Mouse (Mus musculus): ENCODE results near the gene Smad9.
A peak's percentile ranks its signal among the peaks of the same experiment; 100 is the strongest.

Smad9 gene

DNA sequence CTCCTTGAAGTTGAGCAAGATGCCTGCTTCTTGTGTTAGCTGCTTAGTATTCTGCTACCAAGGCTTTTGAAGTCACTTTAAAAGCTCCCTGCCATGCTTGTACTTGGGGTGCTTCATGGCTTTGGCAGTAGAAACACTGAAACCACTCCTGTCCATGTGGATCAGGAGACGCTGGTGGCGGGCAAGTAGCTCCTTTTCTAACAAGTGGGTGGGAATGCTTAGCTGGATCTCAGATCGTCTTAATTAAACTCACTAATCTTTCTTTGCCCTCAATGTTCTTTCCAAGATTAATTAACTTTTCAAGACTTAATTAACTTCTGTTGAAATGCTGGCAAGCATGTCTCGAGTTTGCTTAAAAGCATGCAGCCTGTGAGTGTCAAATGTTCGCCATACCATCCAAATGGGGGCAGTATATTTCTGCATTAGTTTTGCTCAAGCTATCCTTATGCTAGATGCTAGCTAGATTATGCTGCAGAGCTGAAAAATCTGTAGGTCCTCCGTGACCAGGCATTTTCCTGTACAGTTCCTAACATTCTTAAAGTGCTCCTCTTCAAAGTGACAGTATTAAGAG, 58.1 kb downstream of the Smad9 start:
- peak; percentile 14 for DNase-seq

DNA sequence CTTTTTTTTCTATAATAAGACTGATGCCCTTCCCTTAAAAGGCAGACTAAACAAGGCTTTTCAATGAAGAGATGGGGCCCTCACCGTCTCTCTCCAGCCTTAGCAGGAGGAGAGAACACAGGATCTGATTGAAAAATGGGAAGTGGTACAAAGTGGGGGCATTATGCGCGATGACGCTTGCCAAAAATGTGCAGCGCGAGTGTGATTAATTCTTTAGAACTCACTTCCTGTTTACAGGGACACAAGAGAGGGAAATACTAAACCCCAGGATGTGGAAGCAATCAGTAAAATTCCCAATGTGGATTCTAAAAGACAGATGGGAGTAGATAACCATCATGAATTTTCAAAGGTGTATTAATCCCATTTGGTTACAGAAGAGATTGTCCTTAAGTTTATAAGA, 59.2 kb downstream of the Smad9 start:
- DNase-seq: peak; percentile 20

DNA sequence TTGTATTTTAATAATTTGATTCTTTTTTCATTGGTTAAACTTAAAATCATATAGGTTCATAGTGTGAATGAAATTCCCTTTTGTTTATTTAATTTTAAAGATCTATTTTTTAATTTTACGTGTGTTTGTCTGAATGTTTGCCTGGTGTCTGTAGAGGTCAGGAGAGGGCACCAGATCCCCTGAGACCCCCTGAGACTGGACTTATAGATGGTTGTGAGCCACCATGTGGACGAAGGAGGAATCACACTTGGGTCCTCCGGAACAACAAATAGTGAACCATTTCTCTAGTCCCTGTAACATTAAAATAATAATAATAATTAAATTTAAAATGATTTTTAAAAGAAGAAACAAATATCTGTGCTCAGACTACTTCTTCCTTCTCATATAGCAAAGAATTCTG, 59.9 kb downstream of the Smad9 start:
- peak; percentile 49 for DNase-seq

GRCm38 (mm10) chr3:54822526-54822925, 67.1 kb downstream of the Smad9 start:
- no peak for DNase-seq

GRCm38 (mm10) chr3:54832491-54832890, 77.1 kb downstream of the Smad9 start:
- DNase-seq: no peak

GRCm38 (mm10) chr3:54835421-54835820, 80.0 kb downstream of the Smad9 start:
- no peak for DNase-seq

Measured in kidney, postnatal 14 days (tissue).